Mouse (Mus musculus): ENCODE results near the gene Ube2s. TPM values are rescaled to one million over a fixed set of nuclear protein-coding genes. Genes with fewer than 3 reads are reported as not detected.
"Not testable (repeated sequence)": the region's sequence is repeated elsewhere in the genome, so short reads cannot be mapped to it uniquely, and the experiment has no call there.

Ube2s gene
- total RNA-seq, 2 experiments from 2014 or later = 190 to 280 TPM

- no peak for ATAC-seq (replicated peaks; ENCODE audit: poor library complexity)
These were observed 9.9 kb upstream of the Ube2s start for GRCm38 (mm10) chr7:4822162-4822907.

- no peak for ATAC-seq (replicated peaks; ENCODE audit: poor library complexity)
These were observed 9.3 kb upstream of the Ube2s start for GRCm38 (mm10) chr7:4821690-4822089.

DNA sequence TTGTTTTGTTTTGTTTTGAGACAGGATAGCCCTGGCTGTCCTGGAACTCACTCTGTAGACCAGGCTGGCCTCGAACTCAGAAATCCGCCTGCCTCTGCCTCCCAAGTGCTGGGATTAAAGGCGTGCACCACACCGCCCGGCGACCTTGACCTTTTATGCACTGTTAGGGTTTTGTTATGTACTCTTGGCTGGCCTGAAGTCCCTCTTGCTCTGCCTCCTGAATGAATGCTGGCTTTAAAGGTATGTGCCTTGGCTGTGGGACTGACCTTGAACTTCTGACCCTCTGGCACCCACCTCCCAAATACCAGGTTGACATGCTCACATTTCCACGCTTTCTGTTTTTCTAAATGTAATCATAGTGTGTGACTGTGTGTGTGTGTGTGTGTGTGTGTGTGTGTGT lies 8.5 kb upstream of the Ube2s start:
- not testable (repeated sequence) for ATAC-seq (replicated peaks; ENCODE audit: poor library complexity)

DNA sequence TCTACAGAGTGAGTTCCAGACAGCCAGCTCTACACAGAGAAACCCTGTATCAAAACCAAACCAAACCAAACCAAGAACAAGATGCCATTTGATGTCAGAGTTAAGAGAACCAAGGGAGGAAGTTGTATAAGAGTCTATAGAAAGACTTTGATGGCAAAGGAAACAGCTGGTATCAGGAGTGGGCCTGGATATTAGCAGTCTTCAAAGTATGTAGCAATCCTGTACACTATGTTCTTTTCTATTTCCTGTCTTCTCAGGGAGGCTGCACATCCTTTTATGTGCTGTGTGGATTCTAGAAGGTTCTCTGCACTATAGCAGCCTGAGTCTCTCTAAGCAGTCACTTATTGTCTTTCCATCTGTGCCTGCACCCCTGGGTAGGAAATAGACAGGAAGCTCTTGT lies 4.2 kb upstream of the Ube2s start:
- ATAC-seq (replicated peaks; ENCODE audit: poor library complexity) = no peak

DNA sequence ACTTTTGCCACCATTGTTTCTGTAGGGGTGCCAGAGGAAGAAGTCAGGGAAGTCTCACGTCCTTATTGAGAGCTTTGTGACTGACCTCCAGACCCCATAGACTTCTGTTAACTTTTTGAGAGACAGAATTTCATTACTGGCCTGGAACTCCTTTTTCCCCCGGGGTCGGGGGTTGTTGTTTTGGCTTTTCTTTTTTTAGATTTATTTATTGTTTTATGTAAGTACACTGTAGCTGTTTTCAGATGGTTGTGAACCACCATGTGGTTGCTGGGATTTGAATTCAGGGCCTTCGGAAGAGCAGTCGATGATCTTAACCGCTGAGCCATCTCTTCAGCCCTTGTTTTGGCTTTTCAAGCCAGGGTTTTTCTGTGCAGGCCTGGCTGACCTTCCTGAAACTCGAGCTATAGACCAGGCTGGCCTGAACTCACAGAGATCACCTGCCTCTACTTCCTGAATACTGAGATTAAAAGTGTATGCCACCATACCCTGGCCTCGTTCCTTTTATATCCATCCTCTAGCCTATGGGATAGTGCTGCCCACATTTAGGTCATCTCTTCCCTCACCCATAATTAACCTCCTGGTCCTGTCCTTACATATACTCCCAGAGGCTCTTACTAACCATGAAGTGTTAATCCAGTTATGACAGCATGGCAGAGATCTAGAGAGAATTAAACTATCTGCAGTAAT lies 858 bp upstream of the Ube2s start:
- ATAC-seq (replicated peaks; ENCODE audit: poor library complexity) = no peak

- no peak; the same call in 1 of the 2 replicates for ATAC-seq (replicated peaks; ENCODE audit: poor library complexity)
These were observed 518 bp downstream of the Ube2s start for GRCm38 (mm10) chr7:4811842-4812302.

DNA sequence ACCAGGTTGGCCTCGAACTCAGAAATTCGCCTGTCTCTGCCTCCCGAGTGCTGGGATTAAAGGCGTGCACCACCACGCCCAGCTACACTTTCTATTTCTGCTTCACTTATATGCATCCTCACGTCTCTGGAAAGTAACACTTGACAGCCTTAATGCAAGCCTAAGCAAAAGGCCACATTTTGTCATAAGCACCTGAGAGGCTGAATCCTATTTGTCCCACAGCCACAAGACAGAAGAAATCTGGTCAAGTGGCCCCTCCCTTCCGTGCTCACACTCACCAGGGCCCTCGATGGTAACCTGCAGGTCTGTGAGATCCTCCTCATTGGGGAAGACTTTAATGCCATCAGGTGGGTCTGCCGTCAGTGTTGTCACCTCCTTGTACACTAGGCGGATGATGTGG lies 1.3 kb downstream of the Ube2s start:
- ATAC-seq (replicated peaks; ENCODE audit: poor library complexity) = not testable (repeated sequence)

GRCm38 (mm10) chr7:4806716-4807115 lies 5.7 kb downstream of the Ube2s start:
- peak; percentile 97 for ATAC-seq (replicated peaks; ENCODE audit: poor library complexity)

- no peak for ATAC-seq (replicated peaks; ENCODE audit: poor library complexity)
These were observed 10.1 kb downstream of the Ube2s start for GRCm38 (mm10) chr7:4802247-4802646.

DNA sequence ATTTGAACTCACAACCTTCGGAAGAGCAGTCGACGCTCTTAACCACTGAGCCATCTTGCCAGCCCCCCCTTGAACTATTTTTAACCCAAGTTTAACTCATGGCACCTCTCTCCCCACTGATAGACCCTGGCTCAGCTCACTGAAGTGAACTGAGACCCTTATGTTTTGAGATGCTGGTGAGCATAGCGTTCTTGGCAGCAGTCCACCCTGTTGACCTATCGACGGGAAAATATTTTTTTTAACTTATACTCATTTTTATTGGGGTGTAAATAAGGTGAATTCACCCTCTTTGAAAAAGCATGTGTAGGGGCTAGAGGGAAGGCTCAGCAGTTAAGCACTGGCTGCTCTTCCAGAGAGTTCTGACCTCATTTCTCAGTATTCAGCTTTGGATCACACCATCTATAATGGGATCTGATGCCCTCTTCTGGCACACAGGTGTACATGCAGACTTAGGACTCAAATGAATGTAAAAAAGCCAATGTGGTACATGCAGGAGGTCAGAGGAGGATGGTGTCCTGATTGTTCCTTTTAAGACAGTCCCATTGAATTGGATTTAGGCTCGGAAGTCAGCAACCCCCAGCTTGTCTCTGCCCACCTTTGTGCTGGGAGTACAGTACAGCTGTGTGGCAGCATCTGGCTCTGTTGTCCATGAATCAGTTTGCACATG lies 16.5 kb downstream of the Ube2s start:
- peak; percentile 30 for ATAC-seq (replicated peaks; ENCODE audit: poor library complexity)

DNA sequence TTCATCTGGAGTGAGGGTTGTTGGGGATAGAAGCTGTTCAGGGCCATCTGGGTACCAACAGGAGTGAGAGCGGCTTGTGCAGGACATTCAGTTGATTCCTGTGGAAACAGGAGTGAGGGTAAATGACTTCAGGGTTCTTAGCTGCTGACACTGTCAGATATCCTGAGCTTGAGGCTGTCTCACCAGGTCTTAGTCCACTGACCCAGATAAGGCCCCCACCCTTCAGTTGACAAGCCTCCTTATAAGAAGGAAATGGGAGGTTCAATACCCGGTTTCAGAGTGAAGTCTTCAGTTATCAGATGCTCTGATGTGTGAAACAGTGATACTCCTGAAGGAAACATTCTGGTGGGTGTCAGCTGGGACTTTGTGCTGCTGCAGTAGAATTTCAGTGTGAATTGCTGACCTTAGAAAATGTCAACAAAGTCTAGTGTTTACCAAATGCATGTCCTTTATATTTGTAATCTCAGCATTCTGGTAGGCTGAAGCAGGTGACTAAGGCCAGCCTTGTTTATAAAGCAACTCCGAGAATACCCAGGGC lies 17.7 kb downstream of the Ube2s start:
- no peak for ATAC-seq (replicated peaks; ENCODE audit: poor library complexity)

- ATAC-seq (replicated peaks; ENCODE audit: poor library complexity) = no peak
These were observed 18.7 kb downstream of the Ube2s start for GRCm38 (mm10) chr7:4793674-4794073.

GRCm38 (mm10) chr7:4793248-4793647 lies 19.1 kb downstream of the Ube2s start:
- not testable (repeated sequence) for ATAC-seq (replicated peaks; ENCODE audit: poor library complexity)

DNA sequence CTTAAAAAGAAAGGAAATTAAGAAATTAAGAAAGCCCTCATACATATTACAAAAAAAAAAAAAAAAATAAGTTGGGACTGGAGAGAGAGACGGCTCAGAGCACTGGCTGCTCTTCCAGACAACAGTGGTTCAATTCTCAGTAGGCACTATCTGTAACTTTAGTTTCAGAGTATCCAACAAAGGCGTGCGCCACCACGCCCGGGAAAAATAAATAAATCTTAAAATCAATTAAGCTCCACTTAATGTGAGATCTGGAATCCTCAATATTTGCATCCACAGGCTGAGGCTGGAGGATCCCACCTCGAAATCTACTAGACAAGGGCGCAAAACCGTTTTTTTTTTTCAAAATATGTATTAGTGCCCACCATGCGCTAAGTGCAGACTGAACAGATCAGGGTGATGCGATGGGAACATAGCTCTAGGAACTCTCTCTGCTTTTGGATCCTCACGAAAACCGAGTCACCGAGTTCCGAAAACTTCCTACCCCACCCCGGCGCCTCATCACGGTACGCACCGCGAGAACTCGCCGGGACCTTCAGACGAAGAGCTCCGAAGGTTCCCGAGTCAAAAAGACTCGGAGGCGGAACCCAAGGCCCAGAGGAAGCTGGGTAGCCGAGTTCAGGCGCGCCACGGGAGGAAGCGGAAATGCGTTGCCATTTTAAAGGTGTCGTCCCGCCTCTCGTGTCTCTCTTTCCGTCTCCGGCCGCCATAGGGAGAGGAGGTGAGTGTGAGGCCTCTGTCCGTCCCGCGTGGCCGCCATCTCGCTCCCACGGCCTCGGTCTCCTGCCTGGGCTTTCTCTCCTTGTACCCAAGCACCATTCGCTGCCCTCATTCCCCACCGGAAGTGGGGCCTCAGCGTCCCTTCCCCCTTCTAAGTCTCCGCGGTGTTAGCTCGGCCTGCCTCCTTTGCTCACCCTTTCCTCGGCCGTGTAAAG lies 19.8 kb downstream of the Ube2s start, which contains the start of gene Rpl28:
Gene Rpl28 (plus strand): TSS at position 597 of the 935 bp plus-strand sequence.
- peak; percentile 71 for ATAC-seq (replicated peaks; ENCODE audit: poor library complexity)

- peak; percentile 8; the same call in 1 of the 2 replicates for ATAC-seq (replicated peaks; ENCODE audit: poor library complexity)
These were observed 22.9 kb downstream of the Ube2s start, which contains the start of gene Tmem238 for GRCm38 (mm10) chr7:4789436-4789935. Tmem238 (minus strand) TSS chr7:4789656.

GRCm38 (mm10) chr7:4788499-4789435 lies 23.6 kb downstream of the Ube2s start:
- peak; percentile 54 for ATAC-seq (replicated peaks; ENCODE audit: poor library complexity)

- ATAC-seq (replicated peaks; ENCODE audit: poor library complexity) = peak; percentile 42
These were observed 28.6 kb downstream of the Ube2s start for GRCm38 (mm10) chr7:4783667-4784268.

DNA sequence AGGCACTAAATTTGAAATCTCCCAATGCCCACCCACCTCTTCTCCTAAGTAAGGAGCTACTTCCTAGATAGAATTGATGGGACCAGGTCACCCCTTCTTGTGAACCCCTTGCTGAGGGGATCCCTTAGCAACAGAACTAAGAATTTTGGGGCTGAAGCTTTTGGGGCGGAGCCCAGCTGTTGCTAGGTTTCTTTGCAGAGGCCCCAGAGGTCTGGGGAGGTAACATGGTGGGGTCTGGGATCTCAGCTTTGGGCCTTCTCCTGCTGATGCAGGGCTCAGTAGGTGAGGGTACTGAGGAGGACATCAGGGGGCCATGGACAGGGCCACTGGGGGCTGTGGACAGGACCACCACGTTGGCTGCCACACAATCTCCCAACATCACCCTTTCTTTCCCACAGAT lies 29.6 kb downstream of the Ube2s start, which contains the start of the genes Il11 and Tmem190:
Gene Il11 (minus strand): TSS at position 101 of the 400 bp plus-strand sequence.
Gene Tmem190 (plus strand): TSS at position 179 of the 400 bp plus-strand sequence.
- ATAC-seq (replicated peaks; ENCODE audit: poor library complexity) = no peak

All from megakaryocyte progenitor cell, adult 5-6 weeks (primary cell).